Mouse (Mus musculus): Measurements from ENCODE around the gene Pdcd6.
A peak's percentile ranks its signal among the peaks of the same experiment; 100 is the strongest.

The Pdcd6 gene

GRCm38 (mm10) chr13:74317170-74317849, at the start of gene Pdcd6:
Gene Pdcd6 (minus strand): TSS chr13:74317580.
- DNase-seq (ENCODE audit: low read depth, low spot score): peak; percentile 71

DNA sequence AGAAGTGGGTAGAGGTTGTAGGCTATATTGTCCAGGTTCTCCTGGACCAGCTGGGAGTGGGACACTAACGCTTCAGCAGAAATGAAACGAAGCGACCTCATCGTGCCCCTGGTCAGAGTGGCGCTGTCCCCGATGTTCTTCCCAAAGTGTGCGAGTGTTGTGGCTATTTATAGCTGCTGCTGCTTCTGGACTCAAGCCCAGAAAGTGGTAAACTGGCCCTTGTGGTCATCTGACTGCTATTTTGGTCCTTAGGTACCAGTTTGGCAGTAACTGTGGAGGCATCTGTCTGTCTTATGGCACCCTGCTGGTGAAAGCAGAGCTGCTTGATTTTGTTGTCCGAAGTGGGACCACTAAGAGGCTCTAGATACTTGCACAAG, 46.5 kb upstream of the Pdcd6 start, which contains the start of gene Lrrc14b:
Lrrc14b (minus strand) TSS at position 147 of the 377 bp plus-strand sequence.
- no peak for DNase-seq (ENCODE audit: low read depth, low spot score)

DNA sequence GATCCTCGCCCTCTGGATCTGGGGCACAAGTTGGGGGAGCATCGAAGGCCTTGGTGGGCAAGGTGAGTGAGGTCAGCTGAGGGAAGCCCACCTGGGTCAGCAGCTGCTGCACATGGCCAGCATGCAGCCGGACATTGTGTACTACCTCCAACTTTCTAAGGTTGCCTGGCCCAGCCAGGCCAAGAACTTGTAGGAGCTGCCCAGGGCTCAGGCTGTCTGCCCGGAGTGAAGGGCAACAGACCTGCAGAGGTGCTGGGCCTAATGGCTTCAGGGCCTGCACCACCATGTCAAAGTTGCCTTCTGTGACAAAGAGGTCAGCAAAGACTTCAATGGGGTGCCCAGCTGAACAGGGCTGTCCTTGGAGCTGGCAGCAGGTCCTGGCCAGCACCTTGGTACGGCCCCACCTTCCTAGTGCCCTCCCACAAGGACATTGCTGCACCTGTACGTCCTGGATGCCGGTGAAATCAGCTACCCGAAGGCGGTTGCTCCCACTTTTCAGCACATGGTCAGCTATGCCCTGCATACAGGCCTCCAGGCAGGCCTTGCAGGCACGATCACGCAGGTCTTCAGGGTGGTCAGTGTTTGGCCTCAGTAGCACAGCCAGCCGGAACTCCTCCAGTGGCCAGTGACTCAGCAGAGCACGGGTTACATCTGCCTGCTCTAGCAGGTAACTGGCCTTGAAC, 45.9 kb upstream of the Pdcd6 start:
- DNase-seq (ENCODE audit: low read depth, low spot score): no peak

DNA sequence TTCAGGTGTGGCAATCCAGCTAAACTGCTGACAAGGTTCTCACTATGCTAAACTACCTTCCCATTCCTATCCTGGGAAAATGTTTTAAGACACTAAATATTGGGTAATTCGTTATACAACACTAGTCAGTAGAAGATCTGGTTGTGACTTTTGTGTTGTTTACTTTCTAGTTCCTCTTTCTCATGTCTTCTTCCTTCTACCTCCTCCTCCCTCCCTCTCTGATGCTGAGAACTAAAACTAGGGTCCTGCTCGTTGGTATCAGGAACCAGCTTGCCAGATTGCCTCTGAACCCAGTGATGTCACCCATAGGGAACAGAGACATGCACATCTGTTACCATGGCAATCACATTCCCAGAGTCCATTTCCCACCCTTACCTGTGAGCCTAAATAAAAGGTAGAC, 44.8 kb upstream of the Pdcd6 start:
- no peak for DNase-seq (ENCODE audit: low read depth, low spot score)

DNA sequence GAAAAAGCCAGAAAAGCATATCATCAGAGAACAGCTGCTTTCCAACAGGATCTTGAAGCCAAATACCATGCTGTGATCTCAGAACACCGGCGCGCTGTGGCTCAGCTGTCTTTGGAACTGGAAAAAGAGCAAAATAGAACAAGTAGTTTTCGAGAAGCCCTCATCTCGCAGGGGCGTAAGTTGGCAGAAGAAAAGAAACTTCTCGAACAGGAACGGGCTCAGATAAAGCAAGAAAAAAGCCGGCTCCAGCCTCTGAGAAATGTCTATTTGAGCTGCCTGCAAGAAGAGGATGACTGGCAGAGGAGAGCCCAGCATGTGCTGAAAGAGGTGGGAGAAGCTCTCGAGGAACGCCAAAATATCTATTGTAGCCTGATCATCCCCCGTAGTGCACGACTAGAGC, 39.1 kb upstream of the Pdcd6 start:
- no peak for DNase-seq (ENCODE audit: low read depth, low spot score)

DNA sequence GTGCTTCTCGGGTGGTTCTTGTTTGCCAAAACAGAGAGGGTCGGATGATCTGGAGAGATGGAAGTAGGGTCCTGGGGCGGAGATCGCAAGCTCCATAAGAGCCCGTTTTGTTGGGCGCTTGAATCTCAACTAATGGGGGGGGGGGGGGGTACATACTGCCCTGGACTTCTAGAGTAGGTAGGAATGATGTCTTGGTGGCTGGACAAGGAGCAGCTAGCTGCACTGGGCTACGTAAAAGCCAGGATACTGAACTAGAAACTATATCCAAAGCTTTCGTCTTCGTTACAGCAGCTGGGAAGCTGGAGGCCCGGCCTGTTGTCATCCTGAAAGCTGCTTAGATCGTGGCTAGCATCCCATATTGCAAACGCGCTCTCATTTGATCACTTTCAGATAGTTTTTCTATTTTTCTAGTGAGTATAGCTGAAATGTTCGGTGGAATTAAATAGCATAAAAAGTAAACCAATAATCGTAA, 33.1 kb upstream of the Pdcd6 start:
- no peak for DNase-seq (ENCODE audit: low read depth, low spot score)

DNA sequence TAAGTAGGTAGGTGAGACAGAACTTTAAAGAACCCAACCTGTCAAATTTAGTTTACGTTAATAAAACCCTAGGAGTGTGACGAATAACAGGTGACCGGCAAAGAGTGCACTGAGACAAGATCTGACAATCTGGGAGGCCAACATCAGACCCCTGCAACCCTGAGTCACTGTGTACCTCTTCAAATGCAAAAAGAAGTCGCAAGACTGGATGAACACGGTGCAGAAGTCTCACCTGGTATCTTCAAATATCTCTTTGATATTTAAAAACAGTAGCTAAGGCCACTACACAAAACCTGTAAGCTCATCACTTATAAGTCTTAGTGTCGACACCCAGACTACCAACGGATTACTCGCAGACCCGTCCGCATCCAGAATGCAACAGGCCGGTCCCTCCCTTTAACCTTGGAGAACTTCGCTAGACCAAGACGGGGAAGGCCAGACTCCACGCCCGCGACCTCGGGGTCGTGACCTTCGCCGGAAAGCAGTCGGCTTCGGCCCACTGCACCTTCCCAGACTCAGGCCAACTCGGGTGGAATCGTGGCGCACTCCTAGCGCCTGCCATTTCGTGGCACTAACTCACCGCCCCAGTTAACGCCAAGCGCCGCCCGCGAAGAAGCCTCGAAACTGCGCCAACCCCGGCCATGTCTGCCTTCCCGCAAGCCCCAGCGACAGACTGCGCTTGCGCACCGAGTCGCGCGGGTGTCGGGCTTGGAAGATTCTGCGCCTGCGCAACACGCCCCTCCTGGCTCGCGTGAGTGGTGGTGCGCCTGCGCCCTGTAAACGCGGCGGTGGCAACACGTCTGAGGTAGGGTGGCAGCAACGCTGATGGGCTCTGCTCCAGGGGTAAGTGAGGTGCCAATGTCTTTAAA, 32.4 kb upstream of the Pdcd6 start, which contains the start of the genes Sdha and Ccdc127:
Sdha (minus strand) TSS at position 715 of the 869 bp plus-strand sequence.
Ccdc127 (plus strand) TSS at position 744 of the 869 bp plus-strand sequence.
- DNase-seq (ENCODE audit: low read depth, low spot score): peak; percentile 96

GRCm38 (mm10) chr13:74341036-74341435, 23.7 kb upstream of the Pdcd6 start:
- no peak for DNase-seq (ENCODE audit: low read depth, low spot score)

- DNase-seq (ENCODE audit: low read depth, low spot score): no peak
Observed at GRCm38 (mm10) chr13:74329321-74329720, 11.9 kb upstream of the Pdcd6 start.

- no peak for DNase-seq (ENCODE audit: low read depth, low spot score)
Observed at GRCm38 (mm10) chr13:74316789-74317169, 601 bp downstream of the Pdcd6 start.

DNA sequence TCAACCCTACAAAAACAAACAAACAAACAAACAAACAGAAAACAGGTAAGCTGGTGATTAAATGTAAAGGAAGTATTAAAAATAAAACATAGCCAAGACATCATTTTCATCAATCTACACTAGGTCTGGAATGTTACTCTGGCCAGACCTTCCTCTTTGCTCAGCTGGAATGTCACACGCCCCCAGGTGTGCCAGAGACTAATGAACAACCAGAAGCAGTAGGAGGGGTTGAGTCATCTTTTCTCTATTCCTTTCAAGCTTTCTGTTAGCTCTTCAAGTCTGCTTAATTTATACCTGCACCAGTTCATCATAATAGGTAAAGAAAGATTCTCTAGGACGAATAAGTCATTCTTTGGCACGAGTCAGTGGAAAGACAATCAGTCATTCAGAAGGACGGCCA, 994 bp downstream of the Pdcd6 start:
- DNase-seq (ENCODE audit: low read depth, low spot score): no peak

DNA sequence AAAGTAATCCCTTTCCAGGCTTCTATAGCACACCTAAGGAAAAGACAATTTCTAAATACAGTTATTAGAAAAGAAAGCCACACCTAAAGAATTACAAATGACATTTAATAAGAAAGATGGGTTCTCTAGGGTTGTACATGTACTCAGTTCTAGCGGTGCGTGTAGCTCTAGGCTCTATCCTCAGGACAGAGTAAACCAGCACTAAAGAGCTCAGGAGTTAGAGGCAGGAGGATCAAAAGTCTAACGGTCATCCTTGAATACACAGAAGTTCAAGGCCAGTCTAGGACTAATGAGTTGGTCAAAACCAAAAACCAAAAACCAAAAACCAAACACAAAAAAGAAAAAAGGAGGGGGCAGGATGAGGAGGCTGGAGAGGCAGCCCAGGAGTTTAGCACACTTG, 2.8 kb downstream of the Pdcd6 start:
- DNase-seq (ENCODE audit: low read depth, low spot score): no peak

GRCm38 (mm10) chr13:74305780-74306179, 11.6 kb downstream of the Pdcd6 start:
- DNase-seq (ENCODE audit: low read depth, low spot score): no peak

DNA sequence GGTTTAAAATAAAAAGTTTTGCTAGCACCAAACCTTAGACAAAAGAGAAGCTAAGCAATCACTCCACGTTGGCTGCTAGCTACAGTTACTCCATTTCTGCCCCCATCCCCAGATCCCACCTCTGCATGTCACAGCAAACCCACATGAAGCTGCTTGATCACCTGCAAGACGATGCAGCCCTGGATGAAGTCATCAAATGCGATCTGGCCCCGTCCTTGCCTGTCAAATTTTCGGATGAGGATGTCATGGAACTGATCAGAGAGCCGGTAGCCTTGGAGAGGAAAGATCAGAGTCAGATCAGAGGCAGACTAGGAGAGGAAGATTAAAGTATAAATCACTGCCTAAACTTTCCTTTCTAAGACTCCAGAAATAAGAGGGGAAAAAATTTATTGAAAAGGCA, 12.0 kb downstream of the Pdcd6 start:
- DNase-seq (ENCODE audit: low read depth, low spot score): no peak

GRCm38 (mm10) chr13:74302050-74303037, 15.0 kb downstream of the Pdcd6 start:
- DNase-seq (ENCODE audit: low read depth, low spot score): no peak

DNA sequence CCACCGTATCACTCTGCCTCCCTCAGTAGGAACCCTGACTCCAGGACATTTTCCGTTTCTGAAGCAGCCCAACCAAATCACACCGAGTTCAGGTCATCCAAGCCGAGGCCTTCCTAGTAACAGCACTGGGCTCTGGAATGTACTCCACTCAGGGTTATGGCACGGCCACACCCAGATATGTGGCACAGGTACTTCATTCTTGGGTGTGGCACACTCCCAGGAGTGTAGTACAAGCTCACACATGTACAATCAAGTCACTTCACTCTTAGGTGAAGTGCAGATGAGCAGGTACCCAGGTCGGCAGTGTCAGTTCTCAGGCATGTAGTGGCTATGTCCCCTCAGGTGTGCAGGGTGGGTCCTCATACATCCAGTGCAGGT, 15.8 kb downstream of the Pdcd6 start:
- DNase-seq (ENCODE audit: low read depth, low spot score): no peak

GRCm38 (mm10) chr13:74300925-74301606, 16.3 kb downstream of the Pdcd6 start:
- no peak for DNase-seq (ENCODE audit: low read depth, low spot score)

GRCm38 (mm10) chr13:74296376-74296775, 21.0 kb downstream of the Pdcd6 start:
- no peak for DNase-seq (ENCODE audit: low read depth, low spot score)

DNA sequence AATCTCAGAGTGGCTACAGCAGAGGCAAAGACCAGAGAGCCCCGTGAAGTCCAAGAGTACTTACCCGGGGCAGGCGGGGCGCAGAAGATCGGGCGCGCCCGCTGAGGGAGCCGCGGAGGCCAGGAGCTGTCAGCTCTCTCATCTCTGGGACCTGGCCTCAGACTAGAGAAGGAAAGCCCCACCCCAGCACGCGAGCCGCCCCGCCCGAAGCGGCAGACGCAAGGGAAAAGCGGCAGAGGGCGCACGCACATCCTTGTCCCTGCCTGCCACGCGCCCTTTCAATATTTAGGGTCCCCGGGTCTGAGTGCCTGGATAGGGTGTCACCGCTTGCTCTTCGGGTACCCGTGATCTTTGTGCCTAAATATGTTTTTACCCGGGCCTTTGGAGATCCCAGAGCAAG, 25.2 kb downstream of the Pdcd6 start, which contains the start of gene Ahrr:
Ahrr (minus strand) TSS at position 165 of the 400 bp plus-strand sequence.
- no peak for DNase-seq (ENCODE audit: low read depth, low spot score)

GRCm38 (mm10) chr13:74289646-74290045, 27.7 kb downstream of the Pdcd6 start:
- no peak for DNase-seq (ENCODE audit: low read depth, low spot score)
